Mouse (Mus musculus) heart, adult 2 months (tissue): ENCODE measurements around the gene Lman2.

Experiments
- CTCF ChIP-seq: fragments of 200-600 bp; IDR thresholded peaks from 2 replicates; pipeline ENCODE4 v1.8.1; 2022; ENCODE audit warnings: antibody characterized with exemption, mild to moderate bottlenecking, moderate library complexity
- POLR2A ChIP-seq: fragments of 200-500 bp; IDR thresholded peaks from 2 replicates; pipeline ENCODE4 v1.6.1; 2011; ENCODE audit warnings: mild to moderate bottlenecking, low read depth, low read length, control low read depth; ENCODE audit not compliant: insufficient read depth

DNA sequence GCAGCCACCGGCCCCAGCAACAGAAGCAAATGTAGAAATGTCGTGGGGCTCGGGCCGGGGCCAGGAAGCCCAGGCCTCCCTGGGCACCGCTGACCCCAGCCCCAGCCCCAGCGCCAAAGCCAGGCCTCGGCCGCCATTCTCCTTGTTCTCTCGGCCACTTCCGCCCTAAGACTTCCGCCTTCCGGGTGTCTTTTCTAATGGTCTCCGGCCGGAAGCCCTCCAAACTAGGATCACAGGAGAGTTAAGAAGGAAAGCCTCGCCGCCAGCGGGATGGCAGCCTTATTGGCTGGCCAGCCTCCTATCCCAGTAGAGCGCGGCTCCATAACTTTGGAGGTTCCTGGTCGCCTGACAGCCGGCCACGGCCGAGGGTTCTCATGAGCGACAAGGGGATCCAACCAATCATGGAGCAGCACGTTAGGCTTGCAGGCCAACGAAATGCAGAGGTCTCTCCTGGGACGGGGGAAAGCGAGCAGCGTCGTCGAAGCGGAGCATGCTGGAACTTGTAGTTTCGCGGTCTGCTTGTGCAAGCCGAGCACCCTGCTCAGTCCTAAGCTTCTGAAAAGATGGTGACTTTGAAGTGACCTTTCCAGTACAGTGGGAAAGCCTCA is at the start of gene Lman2:
- no peak for TF ChIP-seq CTCF
- peak; percentile 80 for TF ChIP-seq POLR2A
